Mouse (Mus musculus) intestine, postnatal 0 days (tissue): ENCODE data around the gene Nos1ap. TPM values are rescaled to one million over a fixed set of nuclear protein-coding genes. Genes with fewer than 3 reads are reported as not detected.

ENCODE experiments used
- ATAC-seq: fragments of 200-750 bp; cut with Nextera tagmentation; 2 replicates; pipeline ENCODE4 v1.8.0; 2017; ENCODE audit warnings: mild to moderate bottlenecking, moderate TSS enrichment, moderate library complexity
- H3K27ac ChIP-seq: fragments of 300-500 bp; sonication (generic); 2 replicates; pipeline ENCODE4 v1.5.1; 2014; ENCODE audit warnings: mild to moderate bottlenecking, low read depth, low read length, moderate library complexity
- H3K27me3 ChIP-seq: fragments of 300-500 bp; sonication (generic); replicated peaks from 2 replicates; pipeline ENCODE4 v1.6.1; 2014; ENCODE audit warnings: low read length, mixed read lengths; ENCODE audit not compliant: control insufficient read depth, insufficient read depth
- H3K36me3 ChIP-seq: fragments of 300-500 bp; sonication (generic); 2 replicates; pipeline ENCODE4 v1.6.1; 2014; ENCODE audit warnings: mild to moderate bottlenecking, moderate library complexity; ENCODE audit not compliant: control insufficient read depth, insufficient read depth
- H3K4me1 ChIP-seq: fragments of 300-500 bp; sonication (generic); replicated peaks from 2 replicates; pipeline ENCODE4 v1.6.1; 2014; ENCODE audit warnings: antibody characterized with exemption, low read length, mixed read lengths; ENCODE audit not compliant: control insufficient read depth, insufficient read depth
- H3K4me2 ChIP-seq: fragments of 300-500 bp; sonication (generic); replicated peaks from 2 replicates; pipeline ENCODE4 v1.6.1; 2014; ENCODE audit warnings: low read depth, mild to moderate bottlenecking, moderate library complexity
- H3K4me3 ChIP-seq: fragments of 300-500 bp; sonication (generic); 2 replicates; pipeline ENCODE4 v1.5.1; 2014; ENCODE audit warnings: low read depth, low read length
- H3K9ac ChIP-seq: fragments of 300-500 bp; sonication (generic); 2 replicates; pipeline ENCODE4 v1.6.1; 2014; ENCODE audit warnings: mild to moderate bottlenecking, low read depth, low read length
- H3K9me3 ChIP-seq: fragments of 300-500 bp; sonication (generic); 2 replicates; pipeline ENCODE4 v1.6.1; 2016; ENCODE audit warnings: mixed run types; ENCODE audit not compliant: control insufficient read depth
- CTCF ChIP-seq: sonication (generic); IDR thresholded peaks from 2 replicates; pipeline ENCODE4 v1.5.1; 2016; ENCODE audit warnings: low read depth, mild to moderate bottlenecking, control low read depth, antibody characterized with exemption, moderate library complexity
- WGBS: fragments of 180-500 bp; shearing (Covaris S2); extraction: QIAGEN DNeasy Blood & Tissue Kit; methylation state at CpG from one replicate; pipeline ENCODE4 v1.1.7; 2014; 5-methylcytosine and 5-hydroxymethylcytosine counted together
- polyA plus RNA-seq: library from polyadenylated mRNA; unstranded; fragments of >200 nt; fragmentation: Nextera tagmentation; extraction: Ambion mirVana; gene quantifications from 2 replicates; pipeline ENCODE4 v1.2.1, GENCODE M21; 2015

Gene Nos1ap
- polyA plus RNA-seq, 1 experiment from 2014 or later, result 3.8 TPM

DNA sequence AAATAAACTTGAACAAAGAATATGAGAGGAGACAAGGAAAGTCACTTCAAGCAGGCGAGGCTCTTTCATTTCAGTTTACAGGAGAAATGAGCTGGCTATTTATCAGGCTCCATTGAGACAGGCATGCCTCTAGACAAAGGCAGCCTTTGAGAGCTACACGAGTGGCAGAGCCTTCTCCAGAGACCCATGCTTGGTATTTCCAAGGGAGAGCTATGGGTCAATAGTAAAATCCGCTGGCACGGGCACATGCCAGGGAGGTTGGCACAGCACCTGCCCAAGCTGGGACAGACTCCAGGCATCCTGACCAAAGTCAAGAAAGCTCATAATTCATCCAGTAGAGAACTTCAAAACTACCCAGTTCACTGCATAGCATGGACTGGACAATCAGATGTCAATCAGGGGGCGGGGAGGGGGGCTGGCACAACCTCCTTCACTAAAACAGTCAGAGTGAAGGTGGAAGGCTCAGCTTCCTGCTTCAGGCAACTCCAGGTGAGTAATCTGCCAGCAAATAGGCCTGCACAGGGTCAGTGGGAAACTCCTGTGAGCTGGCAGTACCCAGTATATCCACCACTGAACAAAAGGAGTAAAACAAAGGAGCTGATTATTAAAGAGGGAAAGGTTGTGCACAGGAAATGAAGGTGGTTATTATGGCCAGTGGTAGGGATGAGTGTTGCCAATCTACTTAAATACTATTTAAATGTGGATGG, 129.6 kb downstream of the Nos1ap start:
- no peak overlapping the region for H3K4me3 ChIP-seq
- no peak for TF ChIP-seq CTCF
- no peaks in the 10 kb centered on the region for H3K36me3 ChIP-seq
- H3K4me2 ChIP-seq, result no peak overlapping the region
- WGBS, result 68% methylated on average over 5 of the region's 5 CpGs
- no peaks in the 10 kb centered on the region for H3K4me1 ChIP-seq
- ATAC-seq, result no peak
- H3K27ac ChIP-seq, result no peak overlapping the region
- no peaks in the 10 kb centered on the region for H3K27me3 ChIP-seq
- H3K9me3 ChIP-seq, result no peaks in the 10 kb centered on the region
- H3K9ac ChIP-seq, result no peak overlapping the region

DNA sequence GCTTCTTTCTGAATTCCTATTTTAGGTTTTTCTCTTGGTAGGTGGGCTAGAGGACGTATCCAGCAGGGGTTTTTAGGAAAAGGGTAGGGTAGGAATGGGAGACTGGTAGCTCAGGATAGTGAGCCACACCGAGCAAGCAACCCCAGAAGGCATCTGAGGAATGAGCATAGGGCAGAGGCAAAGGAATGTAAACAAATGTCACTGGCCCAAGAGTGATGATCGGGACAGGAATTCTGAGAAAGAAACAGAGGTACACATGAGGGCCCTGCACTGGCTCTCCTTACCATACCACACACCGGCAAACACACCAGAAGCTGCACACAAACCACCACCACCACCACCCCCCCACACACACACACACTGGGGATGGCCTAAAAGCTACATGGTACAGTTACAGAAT, 132.0 kb downstream of the Nos1ap start:
- no peak for TF ChIP-seq CTCF
- no peak overlapping the region for H3K27ac ChIP-seq

GRCm38 (mm10) chr1:170455910-170456700, 133.6 kb downstream of the Nos1ap start:
- no peaks in the 10 kb centered on the region for H3K27me3 ChIP-seq
- no peaks in the 10 kb centered on the region for H3K36me3 ChIP-seq
- no peak overlapping the region for H3K4me2 ChIP-seq
- H3K9ac ChIP-seq, result no peak overlapping the region
- no peak overlapping the region for H3K4me3 ChIP-seq
- H3K4me1 ChIP-seq, result no peaks in the 10 kb centered on the region
- 0 out of 2 replicates have a peak, but pooled peaks cover 2% of the 10 kb centered on the region for H3K9me3 ChIP-seq
- WGBS, result 85% methylated on average over 14 of the region's 14 CpGs
- no peak overlapping the region for H3K27ac ChIP-seq
- no peak for ATAC-seq
- TF ChIP-seq CTCF, result no peak

More for the DNA sequence above, 132.0 kb downstream of the Nos1ap start:
- Histone ChIP-seq H3K9me3 (0 out of 2 replicates have a peak, but pooled peaks cover 2% of the 10 kb centered on the region), H3K36me3 (no peaks in the 10 kb centered on the region), H3K4me2 (no peak overlapping the region), H3K4me3 (no peak overlapping the region), H3K27me3 (no peaks in the 10 kb centered on the region), H3K4me1 (no peaks in the 10 kb centered on the region), H3K9ac (no peak overlapping the region)
- WGBS, result 30% methylated on average over 4 of the region's 4 CpGs
- no peak for ATAC-seq

DNA sequence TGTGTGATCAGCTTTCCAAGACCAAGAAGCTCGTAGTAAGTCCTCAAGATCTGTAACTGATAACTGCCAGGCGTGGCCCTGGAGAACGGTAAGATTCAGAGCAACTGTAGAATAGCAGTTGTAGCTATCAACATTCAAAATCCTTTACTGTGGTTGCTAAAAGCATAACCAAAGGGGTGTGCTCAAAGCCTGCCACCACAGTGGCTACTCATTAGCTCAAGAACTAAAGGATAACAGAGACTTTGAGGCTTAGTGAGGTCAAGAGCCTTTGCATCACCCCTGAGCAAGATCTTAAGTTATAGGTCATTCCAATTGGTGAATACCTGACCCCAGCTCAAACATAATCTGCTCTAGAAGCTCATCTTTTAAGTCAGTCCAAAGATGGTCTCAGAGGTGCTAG, 134.3 kb downstream of the Nos1ap start:
- Histone ChIP-seq H3K27ac (no peak overlapping the region), H3K36me3 (no peaks in the 10 kb centered on the region), H3K4me1 (no peaks in the 10 kb centered on the region), H3K9me3 (0 out of 2 replicates have a peak, but pooled peaks cover 2% of the 10 kb centered on the region), H3K4me2 (no peak overlapping the region), H3K9ac (no peak overlapping the region), H3K4me3 (no peak overlapping the region), H3K27me3 (no peaks in the 10 kb centered on the region)
- TF ChIP-seq CTCF, result no peak
- 61% methylated on average over 3 of the region's 3 CpGs for whole genome bisulfite sequencing
- ATAC-seq, result no peak

DNA sequence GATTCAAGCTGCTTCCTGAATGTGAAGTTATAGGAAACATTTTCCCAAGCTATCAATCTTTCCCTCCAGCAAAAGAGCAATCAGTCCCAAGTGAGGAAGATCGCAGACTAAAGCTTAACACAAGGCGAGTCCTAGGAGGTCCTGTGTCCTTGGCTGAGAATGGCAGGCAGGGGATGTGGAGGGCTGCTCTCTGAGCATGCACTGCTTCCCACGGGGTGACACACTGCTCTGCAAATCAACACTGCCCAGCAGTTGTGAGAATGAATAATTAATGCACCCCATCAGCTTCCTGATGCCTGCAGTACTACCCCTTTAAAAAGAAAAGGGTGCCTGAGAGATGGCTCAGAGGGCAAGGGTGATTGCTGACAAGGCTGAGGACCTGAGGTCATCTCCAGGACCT, 136.2 kb downstream of the Nos1ap start:
- no peak for ATAC-seq
- Histone ChIP-seq H3K9me3 (0 out of 2 replicates have a peak, but pooled peaks cover 2% of the 10 kb centered on the region), H3K4me1 (no peaks in the 10 kb centered on the region), H3K27ac (no peak overlapping the region), H3K4me3 (no peak overlapping the region), H3K27me3 (no peaks in the 10 kb centered on the region), H3K9ac (no peak overlapping the region), H3K36me3 (no peaks in the 10 kb centered on the region), H3K4me2 (no peak overlapping the region)
- 25% methylated on average over 3 of the region's 3 CpGs for WGBS
- no peak for TF ChIP-seq CTCF

GRCm38 (mm10) chr1:170448244-170448643, 141.4 kb downstream of the Nos1ap start:
- H3K9me3 ChIP-seq, result no peaks in the 10 kb centered on the region
- no peaks in the 10 kb centered on the region for H3K4me1 ChIP-seq
- WGBS, result 56% methylated on average over 2 of the region's 2 CpGs
- H3K4me2 ChIP-seq, result no peak overlapping the region
- no peaks in the 10 kb centered on the region for H3K36me3 ChIP-seq
- H3K4me3 ChIP-seq, result no peak overlapping the region
- ATAC-seq, result no peak
- H3K9ac ChIP-seq, result no peak overlapping the region
- no peak for TF ChIP-seq CTCF
- no peak overlapping the region for H3K27ac ChIP-seq
- no peaks in the 10 kb centered on the region for H3K27me3 ChIP-seq
